Mouse (Mus musculus) urinary bladder, postnatal 10 days (tissue): ENCODE measurements around the gene Gadd45gip1.
A peak's percentile ranks its signal among the peaks of the same experiment; 100 is the strongest.

Source experiments
- DNase-seq: peaks from one replicate; pipeline ENCODE4 v3.0.0; 2022; ENCODE audit warnings: low spot score

The Gadd45gip1 gene

DNA sequence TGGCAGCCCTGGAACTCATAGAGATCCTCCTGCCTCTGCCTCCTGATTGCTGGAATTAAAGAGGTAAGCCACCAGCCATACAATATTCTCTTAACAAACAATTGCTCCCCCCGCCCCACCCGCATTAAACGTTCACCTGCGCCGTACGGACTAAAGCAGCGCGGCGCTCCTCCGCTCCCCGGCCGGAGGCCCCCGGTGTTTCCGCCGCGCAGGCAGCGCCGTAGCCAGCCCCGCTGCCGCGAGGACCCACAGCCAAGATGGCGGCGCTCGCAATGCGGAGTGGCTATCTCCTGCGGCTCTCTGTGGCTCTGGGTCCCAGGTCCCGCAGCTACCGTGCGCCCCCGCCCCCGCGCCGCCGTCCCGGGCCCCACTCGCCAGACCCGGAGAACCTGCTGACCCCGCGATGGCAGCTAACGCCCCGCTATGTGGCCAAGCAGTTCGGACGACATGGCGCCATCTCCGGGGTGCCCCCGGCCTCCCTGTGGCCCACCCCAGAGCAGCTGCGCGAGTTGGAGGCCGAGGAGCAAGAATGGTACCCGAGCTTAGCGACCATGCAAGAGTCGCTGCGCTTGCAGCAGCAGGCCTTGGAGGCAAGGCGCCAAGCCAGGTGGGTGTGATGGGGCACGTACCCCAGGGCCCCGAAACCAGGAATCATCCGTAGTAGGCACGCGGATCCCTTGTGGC lies 854 bp downstream of the Gadd45gip1 start:
- peak; percentile 51 for DNase-seq

DNA sequence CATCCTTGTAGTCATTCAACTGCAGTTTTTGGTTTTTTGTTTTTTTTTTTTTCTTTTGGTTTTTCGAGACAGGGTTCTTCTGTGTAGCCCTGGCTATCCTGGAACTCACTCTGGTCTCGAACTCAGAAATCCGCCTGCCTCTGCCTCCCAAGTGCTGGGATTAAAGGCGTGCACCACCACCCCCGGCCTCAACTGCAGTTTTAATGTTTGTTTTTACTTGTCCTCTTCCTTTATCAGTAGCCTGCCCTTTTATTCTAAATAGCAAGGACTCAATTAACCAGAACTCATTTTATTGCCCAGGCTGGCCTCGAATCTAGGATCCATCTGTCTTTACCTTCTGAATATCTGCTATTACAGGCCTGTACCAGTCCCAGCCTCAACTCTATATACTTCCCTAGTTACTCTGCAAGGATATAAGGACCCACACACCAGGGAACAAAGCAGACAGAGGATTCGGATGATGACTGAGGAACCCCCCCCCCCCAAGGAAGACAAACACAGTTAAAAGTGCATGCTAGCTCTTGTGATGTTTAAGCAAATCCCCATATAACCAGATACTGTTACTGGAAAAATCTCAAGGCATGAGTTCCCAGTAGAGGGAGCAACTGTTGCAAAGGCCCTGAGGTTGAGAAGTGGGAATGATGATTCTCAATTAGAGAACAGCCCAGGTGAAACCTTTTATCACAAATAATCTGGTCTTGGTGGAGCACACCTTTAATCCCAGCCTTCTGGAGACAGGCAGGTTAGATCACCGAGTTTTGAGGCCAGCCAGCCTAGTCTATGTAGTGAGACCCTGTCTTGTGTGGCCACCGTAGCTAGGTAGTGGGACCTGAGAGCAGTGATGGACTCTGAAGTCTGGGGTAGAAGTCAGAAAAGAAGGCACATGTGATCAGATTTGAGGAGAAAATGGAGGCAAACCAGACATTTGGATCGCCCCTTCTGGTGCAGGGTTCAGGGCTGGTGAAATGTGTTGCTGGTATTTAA lies 1.7 kb downstream of the Gadd45gip1 start:
- DNase-seq, result no peak

DNA sequence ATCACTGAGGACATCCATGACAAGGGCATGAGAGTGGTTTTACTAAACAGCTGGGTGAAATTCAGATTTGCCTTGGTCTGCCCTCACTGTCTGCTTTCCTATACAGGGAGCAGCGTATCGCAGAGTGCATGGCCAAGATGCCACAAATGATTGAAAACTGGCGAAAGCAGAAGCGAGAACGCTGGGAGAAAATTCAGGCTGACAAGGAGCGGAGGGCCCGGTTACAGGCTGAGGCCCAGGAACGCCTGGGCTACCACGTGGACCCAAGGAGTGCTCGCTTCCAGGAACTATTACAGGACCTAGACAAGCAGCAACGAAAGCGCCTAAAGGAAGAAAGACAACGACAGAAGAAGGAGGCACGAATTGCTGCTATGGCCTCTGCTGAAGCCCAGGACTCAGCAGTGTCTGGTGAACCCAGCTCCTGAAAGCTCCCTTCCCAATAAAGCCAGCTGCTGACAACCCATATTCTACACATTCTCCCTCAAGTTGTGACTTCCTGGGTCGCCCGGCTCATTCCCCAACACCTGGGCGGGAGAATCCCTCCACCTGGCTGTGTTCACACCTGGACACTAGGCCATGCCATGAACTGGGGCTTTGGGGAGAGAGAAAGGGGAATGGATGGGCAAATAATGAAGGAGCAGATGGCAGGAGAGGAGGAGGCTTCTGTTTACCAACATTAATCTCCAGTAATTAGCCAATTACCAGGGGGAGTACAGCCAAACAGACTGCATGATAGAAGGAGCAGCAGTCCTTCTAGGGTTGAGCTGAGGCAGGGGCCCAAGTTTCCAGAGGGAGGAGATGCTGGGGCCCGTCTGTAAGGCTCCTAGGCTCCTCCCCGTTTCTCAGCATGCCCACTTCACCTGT lies 2.9 kb downstream of the Gadd45gip1 start:
- no peak for DNase-seq

DNA sequence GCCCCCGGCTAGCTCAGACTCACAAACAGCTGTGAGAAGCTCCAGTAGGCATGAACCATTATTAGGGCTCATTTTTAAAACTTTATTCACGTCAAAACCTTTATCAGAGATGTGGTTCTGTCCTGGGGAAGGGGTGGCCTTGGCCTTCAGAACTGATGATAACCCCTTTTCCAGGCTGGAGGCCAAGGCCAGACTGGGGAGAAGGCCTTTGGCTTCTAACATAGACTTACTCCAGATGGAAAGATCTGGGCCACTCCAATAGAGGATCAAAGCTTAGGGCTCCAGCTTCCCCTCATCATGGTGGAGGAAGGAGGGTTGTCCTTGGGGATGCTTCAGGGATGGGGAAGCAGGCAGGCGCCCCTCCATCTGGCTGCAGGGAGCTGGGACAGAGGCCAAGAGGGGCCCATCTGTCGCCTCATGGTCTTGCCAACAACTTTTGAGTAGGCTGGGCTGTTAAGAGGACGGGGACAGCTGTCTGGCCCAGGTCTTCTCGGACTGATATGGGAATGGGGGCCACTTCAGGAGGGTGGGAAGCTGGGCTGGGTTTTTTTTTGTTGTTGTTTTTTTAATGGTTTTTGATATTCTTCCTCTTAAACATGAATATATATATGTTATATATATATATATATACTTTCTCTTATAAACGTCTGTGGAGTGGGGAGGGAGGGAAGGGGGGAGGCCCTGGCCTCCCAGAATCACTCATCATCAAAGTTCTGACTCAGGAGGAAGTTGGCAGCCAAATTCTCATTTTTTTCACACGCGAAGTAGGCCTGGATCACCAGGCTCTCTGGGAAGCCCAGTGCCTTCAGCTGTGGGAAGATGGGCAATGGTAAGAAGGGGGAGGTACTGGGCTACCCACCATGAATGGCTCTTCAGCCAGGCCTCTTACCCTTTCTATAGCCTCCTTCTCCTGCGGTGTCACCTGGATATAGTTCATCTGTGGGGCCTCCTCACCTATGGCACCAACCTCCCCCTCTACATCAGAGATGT lies 3.8 kb downstream of the Gadd45gip1 start:
- no peak for DNase-seq

DNA sequence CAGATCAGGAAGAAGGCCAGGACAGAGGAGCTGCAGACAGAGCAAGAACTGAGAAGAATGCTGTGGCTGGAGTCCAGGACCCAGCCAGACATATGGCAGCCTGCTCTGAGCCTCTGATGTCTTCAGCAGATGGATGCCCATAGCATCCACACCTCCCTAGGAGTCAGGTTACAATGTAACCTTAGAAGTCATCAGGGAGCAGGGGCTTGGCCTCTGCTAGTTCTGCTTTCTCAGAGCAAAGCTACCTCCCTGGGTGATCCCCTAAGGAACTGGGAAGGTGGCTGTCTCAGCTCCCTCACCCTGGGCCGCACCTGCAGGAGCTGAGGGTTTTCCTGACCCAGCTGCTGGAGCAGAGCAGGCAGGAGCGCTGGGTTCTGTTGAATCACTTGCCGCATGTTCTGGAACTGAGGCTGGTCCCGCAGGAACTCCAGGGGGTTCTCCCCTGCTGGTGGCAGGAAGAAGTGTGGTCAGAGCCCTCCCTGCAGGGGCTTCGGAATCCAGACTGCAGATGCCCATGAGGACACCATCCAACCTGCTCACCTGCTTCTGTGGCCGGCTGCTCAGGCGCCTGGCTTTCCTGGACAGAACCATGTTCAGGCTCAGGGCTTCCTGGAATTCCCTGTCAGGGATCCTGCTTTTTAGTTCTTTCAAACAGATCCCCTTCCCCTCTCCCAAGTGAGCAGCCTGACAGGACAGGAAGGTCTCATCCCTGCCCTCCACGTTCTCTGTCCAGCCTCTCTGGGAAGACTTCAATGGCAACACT lies 6.0 kb downstream of the Gadd45gip1 start:
- DNase-seq, result no peak

GRCm38 (mm10) chr8:84837912-84838470 lies 6.7 kb downstream of the Gadd45gip1 start:
- no peak for DNase-seq

DNA sequence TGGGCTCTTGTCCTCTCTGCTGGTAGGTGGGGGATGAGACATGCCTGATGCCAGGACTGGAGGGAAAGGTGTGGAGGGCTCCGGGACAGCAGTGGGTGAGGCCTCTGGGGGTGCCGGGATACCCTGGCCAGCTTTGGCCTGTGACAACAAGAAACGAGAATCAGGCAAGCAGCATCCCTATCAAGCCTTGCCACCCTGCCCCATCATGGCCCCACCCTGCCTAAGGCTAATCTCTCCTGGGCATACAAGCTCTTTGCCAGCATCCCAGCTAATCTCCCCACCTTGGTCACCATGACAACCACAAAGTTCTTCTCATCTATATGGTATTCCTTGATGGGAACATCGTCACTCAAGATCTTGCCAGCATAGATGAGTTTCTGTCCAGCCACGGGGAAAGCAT lies 7.2 kb downstream of the Gadd45gip1 start:
- DNase-seq, result no peak

GRCm38 (mm10) chr8:84839411-84839810 lies 8.1 kb downstream of the Gadd45gip1 start:
- no peak for DNase-seq

GRCm38 (mm10) chr8:84839875-84840247 lies 8.5 kb downstream of the Gadd45gip1 start:
- DNase-seq, result no peak

DNA sequence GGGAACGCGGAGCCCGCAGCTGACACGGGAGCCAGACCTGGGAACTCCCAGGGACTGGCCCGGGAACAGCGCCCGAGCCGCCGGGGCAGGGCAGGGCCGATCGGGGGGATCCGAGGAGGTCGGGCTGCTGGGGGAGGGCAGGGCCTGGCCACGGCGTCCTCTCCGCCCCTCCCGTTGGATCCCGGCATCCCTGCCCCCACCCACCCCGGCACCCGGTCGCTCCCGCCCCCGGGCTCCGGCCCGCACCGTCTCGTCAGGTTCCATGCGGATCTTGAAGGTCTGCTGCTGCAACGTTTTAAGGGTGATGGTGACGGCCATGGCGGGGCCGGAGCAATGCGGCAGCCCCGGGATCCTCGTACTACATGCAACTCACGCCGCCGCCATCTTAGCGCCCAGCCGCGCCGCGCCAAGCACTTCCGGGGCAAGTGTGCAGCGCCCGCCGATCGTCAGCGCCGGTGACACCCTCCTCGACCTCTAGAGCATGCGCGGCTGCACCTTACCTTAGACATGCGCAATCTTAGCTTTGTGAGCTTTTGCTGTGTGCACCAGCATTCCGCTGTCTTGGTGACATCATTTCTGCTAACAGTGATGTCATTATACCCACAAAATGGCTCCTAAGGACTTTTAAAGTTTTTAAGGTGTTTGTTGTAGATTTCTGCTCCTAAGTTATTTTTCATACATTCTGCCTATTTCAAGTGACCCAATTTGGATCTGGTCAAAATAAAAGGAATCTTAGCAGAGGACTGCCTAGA lies 9.1 kb downstream of the Gadd45gip1 start, which contains the start of gene Rad23a:
Gene Rad23a, minus strand, starts transcription at position 418 of the 752 bp plus-strand sequence.
- peak; percentile 72 for DNase-seq

GRCm38 (mm10) chr8:84841514-84841913 lies 10.2 kb downstream of the Gadd45gip1 start:
- DNase-seq, result no peak

DNA sequence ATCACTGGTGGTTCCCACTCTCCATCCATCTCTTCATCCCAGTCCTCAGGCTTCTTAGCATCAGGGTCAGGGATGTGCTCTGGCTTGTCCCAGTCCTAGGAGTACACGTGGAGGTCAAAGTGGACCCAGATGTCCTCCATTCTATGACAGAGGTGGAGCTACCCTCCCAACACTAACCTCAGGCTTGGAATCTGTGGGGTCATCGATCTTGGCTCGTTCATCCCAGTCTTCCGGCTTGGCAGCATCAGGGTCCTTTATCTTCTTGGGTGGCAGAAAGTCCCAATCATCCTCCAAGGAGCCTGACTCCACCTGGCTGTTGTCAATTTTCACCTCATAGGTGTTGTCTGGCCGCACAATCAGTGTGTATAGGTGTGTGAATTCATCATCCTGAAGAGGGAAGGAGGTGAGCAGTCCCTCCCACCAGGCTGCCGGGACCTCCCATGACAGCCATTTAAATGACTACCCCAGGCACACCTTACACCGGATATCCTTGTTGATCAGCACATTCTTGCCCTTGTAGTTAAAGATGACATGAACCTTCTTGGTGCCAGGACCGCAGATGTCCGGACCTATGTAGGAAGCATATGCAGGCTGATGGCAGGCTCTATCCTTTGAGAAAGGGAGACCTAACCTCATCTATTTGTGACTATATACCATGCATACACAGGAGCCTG lies 13.2 kb downstream of the Gadd45gip1 start:
- DNase-seq, result no peak

DNA sequence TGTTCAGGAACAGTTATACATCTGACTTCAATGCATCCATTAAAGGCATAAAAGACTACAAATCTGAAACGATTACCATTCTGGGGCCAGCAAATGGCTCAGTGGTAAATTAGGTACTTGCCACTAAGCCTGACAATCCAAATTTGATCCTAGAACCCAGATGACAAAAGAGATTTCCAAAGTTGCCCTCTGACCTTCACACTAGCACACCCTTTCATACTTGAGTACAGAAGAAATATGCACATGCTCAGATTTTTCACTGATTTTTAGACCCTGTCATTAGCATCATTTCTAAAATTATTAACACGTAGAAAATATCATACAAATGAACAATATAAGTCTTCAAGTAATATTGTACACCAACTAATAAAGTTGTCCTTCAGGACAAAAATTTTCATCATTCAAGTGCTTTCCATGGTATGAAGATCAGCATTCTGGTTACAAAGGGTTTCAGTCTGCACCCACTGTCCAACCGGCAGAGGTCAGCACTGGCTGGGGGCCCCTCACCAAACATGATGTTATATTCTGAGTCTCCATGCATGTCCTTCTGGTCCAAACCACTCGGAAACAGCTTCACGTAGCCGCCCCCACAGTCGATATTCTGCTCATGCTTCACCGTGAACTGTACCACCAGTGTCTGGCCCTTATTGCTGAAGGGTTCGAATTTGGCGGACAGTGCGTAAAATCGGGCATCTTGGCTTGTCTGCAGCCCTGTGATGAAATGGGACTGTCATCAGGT lies 14.2 kb downstream of the Gadd45gip1 start:
- DNase-seq, result no peak

- DNase-seq, result no peak
Measured at GRCm38 (mm10) chr8:84846094-84846721, 14.9 kb downstream of the Gadd45gip1 start.

- peak; percentile 97 for DNase-seq
Measured at GRCm38 (mm10) chr8:84846722-84847572, 15.6 kb downstream of the Gadd45gip1 start, which contains the start of gene Calr. Gene Calr (minus strand): TSS chr8:84846934.
